Mouse (Mus musculus) CD8-positive naive resting alpha-beta T cell, adult 2 months (primary cell): ENCODE results near the gene Rnf186.

Source experiments
- DNase-seq, 2 experiments: peaks; one replicate each; pipeline ENCODE4 v3.0.0; 2022; ENCODE audit warnings: low read depth in 2 of 2, low spot score in 2 of 2

The Rnf186 gene

GRCm38 (mm10) chr4:139007981-139008536 lies 41.1 kb downstream of the Rnf186 start:
- no peak for DNase-seq

- DNase-seq: no peak
Measured at GRCm38 (mm10) chr4:139011201-139011702, 44.3 kb downstream of the Rnf186 start.

GRCm38 (mm10) chr4:139013281-139013680 lies 46.4 kb downstream of the Rnf186 start:
- DNase-seq: no peak

GRCm38 (mm10) chr4:139014793-139015192 lies 47.9 kb downstream of the Rnf186 start:
- no peak for DNase-seq
